Mouse (Mus musculus) cerebellum, adult 9-10 months (tissue): ENCODE data around the gene Cox10.

Source experiments
- DNase-seq: peaks from one replicate; pipeline ENCODE4 v3.0.0; 2022

Gene Cox10

DNA sequence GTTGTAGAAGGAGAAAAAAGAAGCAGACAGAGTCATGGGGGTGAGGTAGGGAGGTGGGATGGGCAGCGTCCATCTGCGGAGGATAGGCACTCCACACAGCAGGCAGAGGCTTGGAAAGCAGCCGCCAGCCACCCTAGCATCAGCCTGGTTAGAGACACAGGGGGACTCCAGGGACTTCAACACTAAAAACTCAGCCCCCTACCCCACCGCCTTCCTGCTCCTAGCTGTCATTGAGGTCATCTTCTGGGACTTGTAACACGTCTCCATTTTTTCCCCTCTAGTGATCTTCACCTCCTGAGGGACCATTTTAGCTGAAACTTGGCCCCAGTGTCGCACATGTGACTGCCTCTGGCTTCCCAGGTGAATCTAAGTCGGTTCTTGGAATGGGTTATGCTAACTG lies 88.5 kb downstream of the Cox10 start:
- DNase-seq, result no peak

DNA sequence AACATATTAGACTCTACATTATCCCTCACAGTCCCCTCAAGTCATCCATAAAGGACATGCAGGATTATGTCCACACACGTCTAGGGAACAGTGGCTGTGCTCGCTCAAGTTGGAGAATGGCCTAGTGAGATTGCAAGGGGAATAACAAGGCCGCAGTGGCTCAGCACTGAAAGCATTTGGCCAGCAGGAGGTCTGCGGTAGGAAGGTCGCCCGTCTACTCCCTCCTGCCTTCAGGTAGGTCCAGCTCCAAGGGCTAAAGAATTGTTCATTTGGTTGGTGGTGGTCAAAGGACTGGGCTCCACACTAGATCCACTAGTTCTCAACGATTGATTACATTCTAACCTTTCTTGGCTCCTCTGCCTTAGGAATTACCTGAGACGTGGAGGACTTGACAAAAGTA lies 89.0 kb downstream of the Cox10 start:
- DNase-seq, result no peak

DNA sequence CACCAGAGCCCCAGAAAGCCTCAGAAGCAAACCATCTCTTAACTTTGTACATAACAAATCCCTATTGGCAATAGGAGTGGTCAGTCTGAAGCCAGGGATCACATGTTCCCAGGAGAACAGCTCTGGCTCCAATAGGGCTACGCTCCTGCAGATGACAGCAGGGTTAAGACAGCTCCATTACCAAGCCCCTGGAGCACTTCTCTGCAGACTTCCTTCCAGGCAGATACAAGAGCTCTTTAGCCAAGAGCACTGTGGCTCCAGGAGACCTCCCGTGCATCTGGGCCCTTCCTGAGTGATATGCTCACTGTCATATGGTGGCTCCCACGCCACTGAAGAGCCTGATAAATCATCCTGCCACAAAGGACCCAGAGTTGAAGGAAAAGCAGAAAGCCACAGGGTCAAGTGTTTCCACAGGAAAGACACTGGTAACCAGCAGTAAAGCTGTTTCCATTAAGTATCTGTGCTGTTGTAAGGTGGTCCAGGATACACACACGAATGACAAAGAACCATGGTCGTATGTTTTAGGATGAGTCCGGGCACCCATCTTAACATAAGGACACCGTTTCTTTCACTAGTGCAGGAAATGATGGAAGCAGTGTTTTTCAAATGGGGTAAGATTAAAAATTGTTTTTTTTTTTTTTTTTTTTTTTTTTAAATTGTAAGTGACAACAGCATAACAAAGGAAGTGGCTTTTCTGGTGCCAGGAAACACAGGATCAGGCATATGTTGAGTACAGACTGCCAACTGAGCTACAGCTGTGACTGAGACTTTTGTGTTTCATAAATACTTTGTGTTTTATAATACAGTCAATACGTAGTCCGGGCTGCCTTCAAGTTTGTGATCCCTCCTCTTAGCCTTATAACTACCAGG lies 90.0 kb downstream of the Cox10 start:
- DNase-seq, result peak; percentile 43

DNA sequence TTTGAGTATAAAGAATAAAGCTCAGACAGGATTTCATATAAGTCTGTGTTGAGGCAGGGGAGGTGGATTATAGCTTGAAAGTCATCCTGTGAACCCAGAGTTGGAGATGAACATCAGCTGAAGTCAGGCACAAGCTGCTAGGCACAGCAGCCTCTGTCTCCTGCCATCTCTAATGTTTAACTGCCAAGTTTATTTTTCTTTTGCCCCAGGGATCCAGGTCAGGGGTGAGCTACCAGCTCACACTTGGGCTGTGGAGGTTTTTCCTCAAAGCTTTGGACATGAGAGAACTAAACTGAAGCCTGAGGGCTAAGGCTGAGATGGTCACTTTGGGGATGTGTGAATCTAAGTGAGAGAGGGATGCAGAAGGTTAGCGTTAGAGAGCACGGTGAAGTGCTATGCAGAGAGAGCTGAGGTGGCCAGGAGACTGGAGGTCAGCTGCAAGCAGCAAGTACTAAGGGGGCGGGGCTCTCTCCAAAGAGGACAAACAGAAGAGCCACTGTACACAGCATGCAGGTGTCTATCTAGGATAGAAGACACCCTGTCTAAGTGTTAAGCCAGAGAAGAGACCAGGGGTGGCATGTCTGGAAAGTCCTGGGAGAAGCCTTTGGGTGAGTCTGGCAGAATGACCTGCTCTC lies 91.1 kb downstream of the Cox10 start:
- no peak for DNase-seq

DNA sequence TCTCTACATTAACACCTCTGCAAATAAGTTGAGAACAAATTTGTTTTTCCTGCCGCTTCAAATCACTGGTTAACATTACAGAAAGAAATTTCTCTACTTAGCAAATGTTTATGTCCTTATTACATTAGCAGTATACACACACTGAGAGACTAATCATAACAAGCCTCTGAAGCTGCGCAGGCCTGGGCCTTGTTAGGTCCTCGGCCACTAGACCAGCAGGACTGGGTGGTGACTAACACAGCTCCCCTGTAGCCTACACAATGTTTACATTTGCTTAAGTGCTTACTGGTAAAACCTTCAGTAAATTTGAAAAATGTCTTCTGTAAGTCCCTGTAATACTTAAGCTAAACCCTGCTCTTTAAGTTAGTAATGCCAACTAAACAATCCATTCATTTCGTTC lies 92.6 kb downstream of the Cox10 start:
- DNase-seq, result no peak

DNA sequence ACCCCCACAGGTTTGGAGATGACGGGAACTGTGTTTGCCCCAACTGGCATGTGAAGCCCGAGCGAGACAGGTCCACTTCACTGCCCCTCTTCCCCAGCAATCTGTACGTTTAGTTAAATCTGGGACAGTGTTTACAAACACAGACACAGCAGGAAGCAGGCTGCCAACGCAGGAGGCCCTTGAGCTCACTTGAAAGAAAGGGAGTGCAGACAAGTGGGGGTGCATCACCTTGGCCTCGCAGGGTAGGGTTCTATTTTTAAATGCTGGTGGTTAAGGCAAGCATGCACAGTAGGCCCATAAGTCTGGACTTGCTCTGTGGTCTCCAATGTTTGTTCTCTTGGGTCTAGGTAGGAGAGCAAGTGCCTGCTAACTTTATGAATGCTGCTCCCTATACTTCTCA lies 93.8 kb downstream of the Cox10 start:
- no peak for DNase-seq

DNA sequence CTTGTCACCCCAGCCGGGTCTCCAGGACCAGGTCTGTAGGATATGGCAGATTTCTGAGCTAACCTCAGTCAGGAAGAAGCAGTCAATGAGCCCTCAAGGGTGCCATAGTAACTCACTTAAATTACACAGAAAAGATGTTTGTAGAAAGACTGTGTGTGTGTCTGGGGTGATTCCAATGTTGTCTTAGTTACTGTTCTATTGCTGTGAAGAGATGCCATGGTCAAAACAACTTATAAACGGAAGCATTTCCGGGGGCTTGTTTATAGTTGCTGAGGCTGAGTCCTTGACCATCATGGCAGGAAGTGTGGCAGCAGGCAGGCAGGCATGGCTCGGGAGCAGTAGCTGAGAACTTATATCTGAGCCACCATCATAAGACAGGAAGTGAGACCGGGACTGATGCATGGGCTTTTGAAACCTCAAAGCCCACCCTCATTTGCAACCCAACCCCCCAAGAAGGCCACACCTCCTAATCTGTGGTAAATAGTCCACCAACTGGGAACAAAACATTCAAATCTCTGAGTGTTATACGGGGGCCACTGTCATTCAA lies 94.6 kb downstream of the Cox10 start:
- no peak for DNase-seq

DNA sequence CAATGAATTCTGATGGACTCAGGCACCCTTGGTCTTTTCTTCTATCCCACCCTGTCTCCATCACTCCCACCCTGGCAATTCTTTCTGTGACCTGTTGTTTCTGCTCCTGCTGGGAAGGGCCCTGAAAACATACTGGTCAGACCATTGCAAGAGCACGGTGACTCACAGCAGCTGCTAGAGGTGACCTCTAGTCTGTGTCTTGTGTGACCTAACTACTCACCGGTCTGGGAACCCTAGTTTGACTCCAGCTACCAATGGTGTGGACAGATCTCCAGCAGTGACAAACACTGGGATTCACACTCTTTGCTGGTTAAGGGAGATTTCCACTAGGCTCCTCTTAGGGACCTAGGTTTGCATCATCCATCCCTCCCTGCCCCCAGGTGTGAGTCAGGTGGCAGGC lies 101.5 kb downstream of the Cox10 start:
- no peak for DNase-seq

DNA sequence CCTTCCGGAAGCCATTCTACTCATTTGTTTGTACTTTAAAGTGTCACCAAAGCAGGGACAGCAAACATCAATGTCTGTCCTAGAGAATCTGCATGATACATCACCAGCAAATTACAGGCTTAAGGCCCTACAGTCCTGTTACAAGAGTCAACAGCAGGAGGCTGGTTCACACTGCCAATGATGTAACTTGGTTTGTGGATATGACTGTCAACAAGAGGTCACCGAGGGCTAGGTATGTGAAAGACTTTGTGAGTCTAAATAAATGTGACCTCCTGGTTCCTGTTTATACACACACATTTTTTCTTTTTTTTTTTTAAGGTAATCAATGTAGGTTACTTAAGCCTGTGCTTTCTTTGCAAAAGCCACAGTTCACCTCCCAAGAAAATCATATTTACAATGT lies 102.5 kb downstream of the Cox10 start:
- DNase-seq, result no peak

DNA sequence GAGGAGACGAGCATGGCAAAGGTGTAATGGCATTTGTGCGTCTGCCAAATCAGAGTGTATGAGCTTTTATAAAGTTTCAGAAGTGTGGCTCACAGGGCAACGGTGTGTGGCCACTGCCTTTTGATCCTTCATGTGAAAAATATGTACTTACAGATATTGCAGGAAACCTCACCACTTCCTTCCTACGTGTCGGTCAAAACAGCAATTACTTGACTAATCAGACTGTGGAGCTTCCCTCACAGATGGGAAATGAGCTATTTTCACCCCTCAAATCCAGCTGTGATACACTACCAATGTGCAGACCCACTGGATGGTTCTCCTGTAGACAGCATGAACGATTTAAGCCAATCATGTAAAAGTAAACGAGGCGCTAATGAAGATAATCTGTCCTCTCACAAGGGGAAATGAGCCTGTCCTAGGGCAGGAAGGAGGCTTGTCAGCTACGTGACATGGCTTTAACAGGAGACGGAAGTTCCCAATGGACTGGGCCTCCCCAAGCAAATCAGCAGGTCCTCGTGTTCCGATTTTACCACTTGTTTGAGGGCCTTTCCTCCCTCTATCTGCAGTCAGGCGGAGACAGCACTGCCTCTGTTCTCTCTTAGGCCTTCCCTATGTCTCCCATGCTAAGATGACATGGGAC lies 103.9 kb downstream of the Cox10 start:
- no peak for DNase-seq

DNA sequence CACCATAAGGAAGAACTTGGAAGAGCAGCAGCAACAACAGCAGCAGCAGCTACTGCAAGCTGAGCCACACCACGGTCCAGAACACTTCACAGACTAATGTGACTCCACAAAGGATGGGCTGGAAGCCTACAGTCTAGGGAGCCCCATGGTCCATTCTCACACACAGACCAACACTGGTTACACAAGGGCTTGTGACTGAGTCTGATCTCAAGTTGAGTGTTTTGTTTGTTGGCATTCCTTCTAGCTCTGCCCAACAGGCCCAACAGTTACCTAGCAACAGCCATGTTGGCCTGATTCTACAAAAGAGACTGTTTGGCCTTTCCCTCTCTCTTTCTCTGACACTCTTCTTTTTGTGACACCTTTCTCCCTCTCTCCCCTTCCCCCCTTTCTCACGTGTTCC lies 105.3 kb downstream of the Cox10 start:
- no peak for DNase-seq

DNA sequence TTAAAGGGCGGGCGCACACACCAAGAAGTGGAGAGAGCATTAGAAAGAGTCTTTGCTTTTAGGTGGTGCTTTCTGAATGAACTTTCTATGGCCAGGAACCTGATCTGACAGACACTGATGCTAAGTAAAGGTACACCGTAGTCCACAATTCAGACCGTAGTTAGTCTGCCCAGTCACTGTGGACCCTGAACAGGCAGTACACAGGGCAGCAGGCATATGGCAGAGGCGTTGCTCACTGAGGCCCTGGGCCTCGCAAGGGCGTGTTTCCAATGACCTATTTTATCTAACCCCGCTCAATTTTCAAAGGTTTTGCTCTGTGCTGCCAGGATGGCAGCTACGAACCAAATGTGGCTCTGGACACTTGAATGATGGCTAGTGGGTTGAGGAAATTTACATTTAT lies 107.8 kb downstream of the Cox10 start:
- no peak for DNase-seq

DNA sequence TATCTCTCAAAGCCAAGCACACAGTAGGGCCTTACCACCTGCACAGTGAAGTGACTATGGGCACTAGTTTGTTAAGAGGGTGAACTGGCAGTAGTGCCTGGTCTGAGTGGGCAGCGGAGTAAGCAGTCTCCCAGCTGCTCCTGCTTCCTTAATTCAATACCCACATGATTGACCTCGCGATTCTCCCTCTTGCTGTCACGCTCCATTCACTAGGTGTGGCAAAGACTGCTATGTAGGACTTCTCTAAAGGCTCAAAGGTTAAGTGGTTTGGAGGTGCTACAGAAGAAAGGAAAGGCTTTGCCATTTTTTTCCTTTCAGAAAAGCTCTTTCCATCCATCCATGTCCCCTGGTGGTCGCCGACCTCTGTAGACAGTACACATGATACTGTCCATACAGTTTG lies 108.5 kb downstream of the Cox10 start:
- DNase-seq, result no peak

DNA sequence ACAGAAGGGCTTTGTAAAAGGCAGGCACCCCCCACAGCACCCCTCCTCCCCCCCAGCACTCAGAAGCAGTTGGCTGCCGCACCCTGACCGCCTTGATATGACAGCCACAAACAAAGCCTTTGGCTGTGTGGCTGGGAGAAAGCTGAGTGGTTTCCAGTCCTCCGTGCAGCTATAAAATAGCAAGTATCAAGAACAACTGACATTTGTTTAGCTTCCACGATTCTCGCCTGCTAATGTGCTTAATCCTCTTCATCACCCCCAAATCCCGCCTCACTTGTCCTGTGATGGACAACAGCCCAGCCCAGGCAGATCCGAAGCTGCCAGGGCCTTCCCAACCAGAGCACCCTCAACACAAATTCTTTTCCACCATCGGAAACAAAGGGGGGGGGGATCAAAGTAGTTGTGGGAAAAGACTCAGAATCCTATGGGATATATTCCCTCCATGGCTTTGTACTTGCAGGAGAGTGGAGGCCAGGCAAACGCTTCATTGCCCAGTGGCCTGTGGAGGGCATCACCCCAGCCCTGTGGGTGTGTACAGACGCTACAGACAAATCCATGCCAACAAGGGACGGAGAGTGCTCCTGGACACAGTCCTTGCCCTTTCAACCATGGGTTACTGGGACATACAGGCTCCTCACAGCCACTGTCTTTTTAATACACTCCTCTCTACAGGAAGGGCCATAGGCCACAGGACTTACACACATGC lies 109.9 kb downstream of the Cox10 start:
- DNase-seq, result no peak

DNA sequence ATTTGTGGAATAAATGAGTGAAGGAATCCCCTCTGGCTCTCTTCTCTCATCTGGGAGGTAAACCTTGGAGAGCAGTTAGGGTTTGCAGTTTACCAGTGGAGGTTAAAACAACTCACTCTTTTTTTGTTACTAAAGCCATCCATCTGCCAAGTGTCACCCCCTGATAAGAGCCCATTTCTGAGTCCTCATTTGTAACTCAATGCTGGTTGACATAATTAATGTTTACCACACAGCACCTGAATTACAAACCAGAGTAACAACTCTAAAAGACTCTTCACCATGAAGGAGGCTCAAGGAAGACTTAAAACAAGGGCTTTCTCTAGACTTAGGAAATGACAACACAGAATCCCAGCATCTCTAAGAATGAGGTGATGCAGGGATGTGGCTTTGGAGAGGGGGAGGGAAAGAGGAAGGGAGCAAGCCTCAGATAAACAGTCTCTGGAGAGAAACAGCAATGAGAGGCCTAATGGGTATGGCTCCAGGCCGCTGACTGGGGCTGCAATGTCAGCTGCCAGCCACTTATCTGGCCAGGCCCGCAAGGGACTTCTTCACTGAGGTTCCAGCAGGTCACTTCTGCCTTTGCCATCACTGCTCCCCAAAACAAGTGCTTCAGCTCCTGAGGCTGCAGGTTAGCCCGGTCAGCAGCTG lies 110.8 kb downstream of the Cox10 start:
- DNase-seq, result no peak

DNA sequence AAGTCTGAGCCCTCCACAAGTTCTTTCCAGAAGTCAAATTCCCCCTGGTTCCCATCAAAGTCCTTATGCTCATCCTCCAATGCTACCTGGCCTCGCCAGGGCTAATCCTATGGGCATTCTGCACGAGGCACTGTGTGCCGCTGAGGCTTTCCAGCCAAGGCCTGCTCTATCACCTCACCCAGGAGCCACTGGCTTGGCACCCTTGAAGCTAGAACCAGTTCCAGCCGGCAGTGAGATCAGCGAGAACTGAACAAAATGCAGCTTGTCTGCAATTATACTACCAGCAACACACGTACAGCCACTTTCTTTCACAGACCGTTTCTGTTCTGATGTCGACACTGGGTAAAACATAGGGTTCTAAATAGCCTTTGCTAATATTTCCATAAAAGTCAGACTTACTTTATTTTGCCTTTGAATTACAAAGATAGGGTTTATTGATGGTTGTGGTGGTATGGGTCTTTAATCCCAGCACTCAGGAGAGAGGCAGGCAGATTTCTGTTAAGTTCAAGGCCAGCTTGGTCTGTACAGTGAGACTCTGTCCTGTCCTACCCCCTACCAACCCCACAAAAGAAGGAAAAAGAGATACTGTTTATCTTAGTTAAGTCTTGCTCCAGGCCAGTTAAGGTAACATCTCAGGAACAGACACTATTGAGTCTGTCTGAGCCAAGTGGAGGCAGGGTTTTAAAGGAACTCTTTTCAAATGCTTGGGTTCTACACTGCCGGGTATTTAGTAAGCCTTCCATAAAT lies 111.5 kb downstream of the Cox10 start:
- no peak for DNase-seq

DNA sequence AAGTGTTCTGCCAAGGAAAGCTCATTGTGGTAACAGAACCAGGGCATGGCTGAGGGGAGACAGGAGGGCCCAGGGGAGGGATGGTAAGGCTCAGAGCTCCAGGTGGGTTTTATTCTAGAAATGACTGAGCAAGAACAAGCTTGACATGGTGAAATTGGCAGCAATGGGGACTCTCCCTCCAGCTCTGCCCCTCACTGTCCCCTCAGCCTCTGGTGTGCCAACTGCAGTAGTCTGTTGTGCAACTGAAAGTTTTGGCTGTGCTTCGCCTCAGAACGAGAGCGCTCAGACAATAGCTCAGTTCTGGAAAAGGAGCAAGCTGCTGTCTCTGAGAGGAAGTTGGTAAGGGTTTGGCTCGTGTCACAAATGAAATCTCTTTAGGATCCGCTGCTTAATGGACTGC lies 113.8 kb downstream of the Cox10 start:
- no peak for DNase-seq

DNA sequence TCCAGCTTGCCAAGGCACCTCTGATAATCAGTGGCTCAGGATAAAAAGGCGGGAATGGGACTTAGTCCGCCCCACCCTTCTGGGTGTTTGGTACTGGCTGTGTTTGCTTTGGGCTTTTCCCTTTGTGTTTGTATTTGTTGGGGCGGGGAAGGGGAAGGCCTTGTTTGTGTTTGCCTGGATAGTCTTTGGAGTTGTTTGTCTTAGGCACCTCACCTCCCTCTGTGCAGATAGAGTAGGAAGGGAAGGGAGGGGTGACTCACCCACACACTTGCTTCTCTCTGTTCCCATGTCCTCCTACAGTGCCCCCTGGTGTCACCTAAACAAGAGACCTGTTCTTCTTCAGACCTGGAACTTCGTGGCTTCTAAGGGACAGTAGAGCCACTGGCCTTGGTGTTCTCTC lies 122.1 kb downstream of the Cox10 start:
- no peak for DNase-seq

DNA sequence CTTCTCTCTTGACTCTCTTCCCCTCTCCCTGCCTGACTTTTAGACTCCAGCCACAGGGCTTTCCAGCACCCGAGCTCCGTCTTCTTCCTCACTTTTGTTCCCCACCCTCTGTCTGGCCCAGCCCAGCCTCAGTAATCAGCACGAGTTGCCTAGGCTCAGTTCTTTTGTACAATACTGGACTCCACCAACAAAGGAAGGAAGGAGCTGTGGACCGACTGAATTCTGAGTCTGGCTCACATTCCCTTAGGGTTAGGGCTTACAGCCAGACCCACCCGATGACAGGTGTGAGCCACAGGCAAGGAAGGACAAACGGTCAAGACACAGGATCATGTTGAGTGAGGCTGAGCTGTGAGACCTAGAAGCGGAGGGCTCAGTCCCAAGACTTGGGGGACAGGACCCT lies 122.5 kb downstream of the Cox10 start:
- DNase-seq, result no peak

DNA sequence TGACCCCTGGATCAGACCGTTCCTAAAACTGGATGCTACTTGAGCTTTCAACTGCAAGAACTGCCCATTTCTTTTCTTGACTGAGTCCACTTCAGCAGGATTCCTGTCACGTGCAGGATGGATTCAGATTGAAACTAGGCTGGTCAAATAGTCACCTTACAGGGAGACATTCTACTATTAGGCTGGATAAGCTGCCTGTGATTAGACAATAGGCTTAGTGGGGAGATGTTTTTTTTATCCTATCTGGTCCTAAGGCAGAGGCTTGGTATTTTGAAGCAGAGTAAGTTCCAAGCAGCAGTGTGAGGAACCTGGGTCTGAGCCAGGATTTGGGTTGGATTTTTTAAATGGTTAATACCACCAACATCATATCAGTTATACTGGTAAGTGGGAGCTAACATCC lies 125.4 kb downstream of the Cox10 start:
- no peak for DNase-seq

DNA sequence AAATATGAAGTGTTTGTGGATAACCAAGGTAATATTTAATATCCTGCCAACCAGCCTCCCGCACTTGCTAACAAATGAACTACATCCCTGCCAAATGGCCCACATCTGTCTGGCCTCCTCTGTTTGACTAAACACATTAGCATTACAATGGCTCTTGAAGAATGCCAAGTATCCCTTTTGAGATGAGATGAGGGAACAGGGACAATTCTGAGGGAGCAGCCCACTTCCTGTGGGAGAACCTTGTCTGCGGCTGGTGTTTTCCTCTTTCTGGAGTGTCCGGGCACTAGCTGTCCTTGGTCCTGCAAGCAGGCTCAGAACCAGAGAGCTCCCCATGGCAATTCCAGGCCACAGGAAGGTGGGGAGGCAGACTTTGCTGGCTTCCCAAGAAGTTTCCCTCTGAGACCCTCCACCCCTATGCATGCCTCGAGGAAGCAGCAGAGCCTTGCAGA lies 126.5 kb downstream of the Cox10 start:
- DNase-seq, result no peak
